Mouse (Mus musculus) lung, adult 18-20 months (tissue): ENCODE results near the gene Gm20388.

ENCODE experiments used
- DNase-seq, 2 experiments: peaks; one replicate each; pipeline ENCODE4 v3.0.0; 2022; ENCODE audit warnings: mixed read lengths in 2 of 2

The Gm20388 gene

DNA sequence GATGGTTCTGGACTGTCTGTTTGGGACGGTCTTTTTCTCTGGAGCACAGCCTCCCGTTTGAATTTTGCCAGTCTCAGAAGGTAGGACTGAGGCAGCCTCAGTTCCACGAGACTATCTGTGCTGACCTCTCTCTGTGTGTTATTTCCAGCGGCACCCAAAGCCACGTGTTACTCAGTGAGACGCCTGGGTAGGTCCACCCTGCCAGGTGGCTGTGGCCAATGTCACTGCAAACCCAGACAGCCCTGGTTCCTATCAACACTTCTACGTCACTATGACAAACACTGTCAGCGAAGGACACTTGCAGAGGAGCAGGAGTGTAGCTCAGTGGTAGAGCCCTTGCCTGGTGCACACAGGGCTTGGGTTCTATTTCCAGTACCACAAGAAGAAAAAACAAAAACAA lies 3381.1 kb downstream of the Gm20388 start:
- no peak for DNase-seq

DNA sequence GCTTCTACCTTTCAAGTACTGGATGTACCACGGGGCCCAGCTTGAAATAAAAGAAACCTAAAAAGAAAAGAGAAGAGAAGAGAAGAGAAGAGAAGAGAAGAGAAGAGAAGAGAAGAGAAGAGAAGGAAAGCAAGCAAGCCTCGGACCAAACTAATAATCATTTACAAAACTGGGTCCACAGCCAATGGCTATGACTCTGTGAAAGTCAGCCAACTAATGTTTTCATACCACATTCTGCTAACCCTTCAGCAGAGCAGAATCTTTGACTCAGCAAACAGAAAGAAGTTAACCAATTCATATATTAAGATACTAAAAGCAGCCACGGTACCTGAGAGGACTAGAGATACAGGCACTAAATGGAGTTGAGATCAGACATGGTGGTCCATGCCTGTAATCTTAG lies 3381.6 kb downstream of the Gm20388 start:
- DNase-seq, result no peak

DNA sequence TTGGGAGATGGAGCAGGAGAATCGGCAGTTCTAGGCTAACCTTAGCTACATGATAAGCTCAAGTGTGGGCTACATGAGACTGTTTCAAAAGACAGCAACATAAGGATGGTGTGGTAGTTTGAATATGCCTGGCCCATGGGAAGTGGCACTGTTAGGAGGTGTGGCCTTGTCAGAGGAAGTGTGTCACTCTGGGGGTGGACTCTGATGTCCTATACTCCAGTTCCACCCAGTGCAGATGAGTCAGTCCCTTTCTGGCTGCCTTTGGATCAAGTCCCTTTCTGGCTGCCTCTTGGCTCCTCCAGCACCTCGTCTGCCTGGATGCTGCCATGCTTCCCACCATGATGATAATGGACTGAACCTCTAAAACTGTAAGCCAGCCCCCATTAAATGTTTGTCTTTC lies 3382.1 kb downstream of the Gm20388 start:
- no peak for DNase-seq

DNA sequence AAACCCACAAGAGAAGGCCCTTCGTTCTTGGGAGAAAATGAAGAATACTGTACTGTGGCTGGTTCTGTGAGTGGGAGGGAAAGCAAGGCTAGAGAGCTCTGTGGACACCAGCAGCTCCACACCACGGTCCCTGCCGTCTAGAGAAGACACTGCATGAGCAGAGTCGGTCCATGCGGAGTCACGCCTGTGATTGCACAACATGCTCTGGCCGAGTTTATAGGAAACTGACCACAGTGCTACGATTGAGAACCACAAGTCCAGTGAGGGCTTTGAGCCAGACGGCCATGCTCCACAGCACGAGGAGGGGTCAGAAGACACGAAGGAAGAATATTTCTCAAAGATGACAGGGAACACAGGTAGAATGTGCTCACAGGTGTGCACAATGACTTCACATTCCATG lies 3387.7 kb downstream of the Gm20388 start:
- DNase-seq, result no peak

DNA sequence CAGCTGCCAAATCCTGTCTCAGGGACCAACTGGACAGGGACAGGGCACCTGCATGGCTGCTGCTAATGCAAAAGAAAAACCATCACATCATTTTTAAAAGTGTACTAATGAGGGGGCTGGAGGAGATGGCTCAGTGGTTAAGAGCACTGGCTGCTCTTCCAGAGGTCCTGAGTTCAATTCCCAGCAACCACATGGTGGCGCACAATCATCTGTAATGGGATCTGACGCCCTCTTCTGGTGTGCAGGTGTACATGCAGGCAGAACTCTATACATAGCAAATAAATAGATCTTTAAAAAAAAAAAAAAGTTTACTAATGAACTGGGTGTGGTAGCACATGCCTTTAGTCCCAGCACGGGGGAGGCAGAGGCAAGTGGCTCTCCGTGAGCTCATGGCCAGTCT lies 3398.1 kb downstream of the Gm20388 start:
- no peak for DNase-seq

DNA sequence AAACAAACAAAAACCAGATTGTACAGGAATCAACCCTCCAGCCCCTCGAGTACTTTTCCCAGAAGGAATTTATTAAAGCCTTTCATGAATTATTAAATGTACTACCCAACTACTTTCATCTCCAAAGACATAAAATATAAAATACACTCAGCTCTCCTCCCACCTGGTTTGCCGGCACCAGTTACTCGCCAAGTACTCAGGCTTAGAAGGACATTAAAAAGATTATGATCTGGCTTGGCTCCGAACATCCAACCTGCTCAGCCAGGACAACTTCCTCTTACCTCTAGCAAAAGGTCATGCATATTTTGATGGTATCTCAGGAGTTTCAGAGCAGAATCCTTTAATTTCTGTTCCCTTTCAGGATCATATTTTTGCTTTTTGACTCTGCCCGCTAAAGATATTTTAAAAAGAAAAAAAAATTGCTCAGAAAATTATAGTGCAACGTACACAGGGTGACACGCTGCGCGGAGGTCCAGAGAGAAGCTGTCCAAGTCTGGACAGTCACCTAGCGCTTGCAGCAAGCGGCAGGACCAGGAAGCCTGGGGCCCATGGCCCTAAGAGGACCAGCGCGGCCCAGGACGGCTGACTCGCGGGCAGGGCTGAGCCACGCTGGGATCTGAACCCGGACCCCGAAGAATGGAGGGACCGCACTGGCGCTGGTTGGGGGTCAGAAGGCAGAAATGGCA lies 3407.3 kb downstream of the Gm20388 start:
- DNase-seq, result no peak

DNA sequence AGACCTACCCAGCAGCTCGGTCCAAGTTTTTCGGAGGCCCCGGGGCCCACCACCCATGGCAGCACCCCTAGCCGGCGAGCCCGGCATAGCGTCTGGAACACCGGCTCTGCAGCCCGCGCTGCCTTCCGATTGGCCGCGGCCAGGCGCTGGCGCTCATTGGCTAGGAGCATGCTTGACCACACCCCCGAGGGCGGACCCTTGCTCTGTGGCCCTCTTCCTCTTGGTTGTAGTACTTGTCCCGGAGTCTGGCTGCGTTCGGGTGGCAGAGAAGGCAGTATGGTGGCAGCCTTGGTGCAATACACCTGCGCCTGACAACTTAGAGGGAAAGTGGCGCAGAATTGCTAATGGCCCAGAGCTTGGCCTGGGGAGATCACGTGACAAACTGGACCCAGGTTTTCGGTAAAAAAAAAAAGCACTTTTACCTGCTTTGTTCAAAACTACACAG lies 3407.8 kb downstream of the Gm20388 start, which contains the start of gene Fanca:
Gene Fanca (minus strand): TSS at position 110 of the 445 bp plus-strand sequence.
- peak; percentile 94 to 95 for DNase-seq

DNA sequence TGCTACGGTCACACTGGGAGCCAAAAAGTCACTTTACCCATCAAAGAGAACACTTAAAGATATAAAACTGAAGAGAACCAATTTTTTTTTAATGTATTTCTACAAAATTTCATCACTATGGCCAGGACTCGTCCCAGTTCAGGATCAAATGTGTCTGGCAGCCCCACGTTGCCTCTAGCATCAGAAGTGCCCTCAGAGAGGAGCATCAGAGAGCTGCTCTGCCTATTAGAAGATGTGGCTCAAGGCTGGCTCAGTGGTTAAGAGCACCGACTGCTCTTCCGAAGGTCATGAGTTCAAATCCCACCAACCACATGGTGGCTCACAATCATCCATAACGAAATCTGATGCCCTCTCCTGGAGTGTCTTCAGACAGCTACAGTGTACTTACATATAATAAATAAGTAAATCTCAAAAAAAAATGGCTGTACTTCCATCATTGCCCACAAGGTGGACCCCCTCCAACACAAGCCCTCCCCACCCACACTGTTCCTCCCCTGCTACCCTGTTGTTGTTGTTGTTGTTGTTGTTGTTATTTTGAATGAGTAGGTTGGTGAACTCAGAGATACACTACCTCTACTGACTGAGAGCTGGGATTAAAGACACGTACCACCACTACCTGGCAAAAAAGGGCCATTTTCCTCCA lies 3409.0 kb downstream of the Gm20388 start:
- DNase-seq, result peak in 1 of 2 experiments; percentile 22

DNA sequence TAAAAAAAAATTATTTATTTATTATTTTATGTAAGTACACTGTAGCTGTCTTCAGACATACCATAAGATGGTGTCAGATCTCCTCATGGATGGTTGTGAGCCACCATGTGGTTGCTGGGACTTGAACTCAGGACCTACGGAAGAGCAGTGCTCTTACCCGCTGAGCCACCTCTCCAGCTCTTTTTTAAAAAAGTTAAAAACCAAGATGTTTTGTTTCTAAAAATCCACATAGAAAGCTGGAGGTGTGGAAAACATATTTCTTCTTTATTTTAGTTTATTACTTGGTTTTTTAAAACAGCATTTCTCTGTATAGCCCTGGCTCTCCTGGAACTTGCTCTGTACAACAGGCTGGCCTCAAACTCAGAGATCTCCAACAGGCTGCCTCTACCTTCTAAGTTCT lies 3417.9 kb downstream of the Gm20388 start:
- no peak for DNase-seq

DNA sequence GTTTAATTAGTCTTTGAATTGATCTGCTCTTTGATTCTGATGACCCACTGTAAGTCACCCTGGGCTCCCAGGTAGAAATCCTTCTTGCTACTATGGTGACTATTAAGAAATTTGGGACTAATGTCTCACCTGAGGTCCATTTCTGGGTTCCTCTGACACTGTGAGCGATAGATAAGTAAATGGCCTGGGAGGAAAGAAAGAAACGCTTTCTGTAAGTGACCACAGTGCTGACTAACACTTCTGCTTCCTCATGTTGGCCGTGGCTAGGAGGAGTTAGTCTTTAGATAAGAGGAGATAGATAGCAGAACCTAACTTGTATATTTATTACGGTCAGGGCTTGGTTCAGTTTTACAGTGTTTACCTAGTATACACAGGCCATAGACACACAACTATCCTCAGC lies 3418.7 kb downstream of the Gm20388 start:
- DNase-seq, result no peak

DNA sequence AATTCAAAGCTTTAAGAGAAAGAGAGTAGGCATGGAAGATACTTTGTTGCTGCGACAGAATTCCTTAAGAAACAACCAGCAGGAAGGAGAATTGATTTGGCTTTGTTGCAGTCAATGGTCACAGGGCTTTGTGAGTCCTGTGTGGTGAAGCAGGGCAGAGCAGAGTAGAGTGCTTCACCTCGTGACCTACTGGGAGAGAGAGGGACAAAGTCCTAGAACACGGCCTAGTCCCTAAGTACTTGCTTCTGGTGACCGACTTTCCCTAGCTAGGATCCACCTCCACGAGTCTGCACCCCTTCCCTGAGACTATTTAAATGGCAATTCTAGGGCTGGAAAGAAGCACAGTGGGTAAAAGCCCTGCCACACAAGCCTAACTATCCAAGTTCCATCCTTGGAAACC lies 3419.3 kb downstream of the Gm20388 start:
- no peak for DNase-seq

DNA sequence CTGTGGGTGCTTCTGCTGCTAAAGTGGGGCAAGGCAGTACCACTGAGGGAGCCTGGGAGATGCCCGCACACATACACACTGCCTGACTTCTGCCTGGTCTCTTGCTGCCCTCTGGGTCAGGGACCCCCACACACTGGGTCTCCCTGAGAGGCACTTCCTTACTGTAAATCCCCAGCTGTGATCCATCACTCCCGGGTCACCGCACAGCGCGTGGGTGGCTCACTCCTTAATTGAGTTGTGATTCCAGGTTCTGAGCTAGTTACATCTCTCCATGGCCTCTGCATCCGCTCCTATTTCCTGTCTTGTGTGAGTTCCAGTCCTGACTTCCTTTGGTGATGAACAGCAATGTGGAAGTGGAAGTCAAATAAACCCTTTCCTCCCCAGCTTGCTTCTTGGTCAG lies 3420.1 kb downstream of the Gm20388 start:
- DNase-seq, result no peak

DNA sequence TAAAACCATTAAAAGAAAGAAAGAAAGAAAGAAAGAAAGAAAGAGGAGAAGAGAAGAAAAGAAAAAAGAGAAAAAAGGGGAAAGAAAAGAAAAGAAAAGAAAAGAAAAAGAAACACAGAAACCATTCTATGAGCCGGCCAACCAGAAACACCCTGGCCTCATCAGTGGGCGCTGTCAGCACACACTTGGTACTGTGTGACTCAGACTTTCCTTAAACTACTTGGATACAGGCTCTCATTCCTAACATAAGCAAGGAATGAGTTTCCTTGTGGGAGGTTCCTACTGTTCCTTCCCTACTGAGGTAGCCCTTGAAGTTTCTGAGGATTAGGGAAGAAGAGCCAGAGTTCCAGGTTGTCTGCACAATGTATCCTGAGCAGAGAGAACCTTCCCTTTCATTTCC lies 3420.7 kb downstream of the Gm20388 start:
- peak in 1 of 2 experiments; percentile 16 for DNase-seq

DNA sequence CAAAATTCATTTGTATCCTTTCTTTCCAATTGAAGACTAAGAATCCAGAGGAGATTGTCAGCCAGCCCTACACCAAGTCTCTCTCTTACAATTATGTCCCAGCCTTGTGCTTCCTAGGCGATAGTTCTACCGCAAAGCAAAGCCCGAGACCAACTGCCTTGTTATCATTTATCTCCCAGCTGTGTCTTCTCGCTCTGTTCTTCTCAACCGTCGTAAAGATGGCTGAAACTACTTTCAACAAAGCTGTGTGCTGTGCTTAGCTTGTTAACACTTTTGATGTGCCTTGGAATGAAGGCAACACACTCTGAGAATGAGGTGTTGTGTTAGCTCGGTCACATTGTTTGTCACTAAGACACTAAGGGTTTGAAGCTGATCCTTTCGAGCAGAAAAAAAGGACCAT lies 3421.2 kb downstream of the Gm20388 start:
- no peak for DNase-seq

DNA sequence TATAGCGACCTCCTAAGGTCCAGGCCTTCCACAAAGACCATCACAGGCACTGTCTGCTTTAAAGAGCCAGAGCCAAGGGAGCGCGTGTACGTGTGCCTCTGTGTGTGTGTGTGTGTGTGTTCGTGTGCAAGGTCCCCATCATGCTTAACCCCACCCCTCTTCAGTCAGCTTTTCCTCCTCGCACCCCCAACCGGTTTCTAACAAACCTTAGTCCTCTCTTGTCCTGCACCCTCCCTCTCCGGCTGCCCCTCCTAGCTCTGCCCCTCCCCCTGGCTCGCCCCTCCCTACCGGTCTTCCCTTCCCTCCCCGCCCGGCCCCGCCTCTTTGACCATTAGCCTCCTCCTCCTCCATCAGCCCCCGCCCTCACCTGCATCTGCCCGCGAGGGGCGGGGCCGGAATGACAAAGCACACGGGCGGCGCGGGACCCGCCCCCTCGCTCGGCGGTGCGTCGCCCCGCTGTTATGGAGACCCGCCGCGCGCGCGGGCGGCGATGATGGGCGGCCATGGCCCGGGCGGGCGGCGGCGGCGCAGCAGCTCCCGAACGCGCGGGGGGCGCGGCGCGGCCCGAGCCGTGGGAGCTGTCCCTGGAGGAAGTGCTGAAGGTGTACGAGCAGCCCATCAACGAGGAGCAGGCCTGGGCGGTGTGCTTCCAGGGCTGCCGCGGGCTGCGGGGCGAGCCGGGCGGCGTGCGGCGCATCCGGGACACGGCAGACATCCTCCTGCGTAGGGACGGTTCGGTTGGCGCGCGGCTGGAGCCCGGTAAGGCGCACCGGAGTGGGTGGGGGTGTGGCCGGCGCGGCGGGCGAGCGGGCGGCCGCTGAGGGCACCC lies 3421.8 kb downstream of the Gm20388 start, which contains the start of gene Spire2:
Gene Spire2 (plus strand): TSS at position 452 of the 829 bp plus-strand sequence.
- peak; percentile 74 to 84 for DNase-seq

DNA sequence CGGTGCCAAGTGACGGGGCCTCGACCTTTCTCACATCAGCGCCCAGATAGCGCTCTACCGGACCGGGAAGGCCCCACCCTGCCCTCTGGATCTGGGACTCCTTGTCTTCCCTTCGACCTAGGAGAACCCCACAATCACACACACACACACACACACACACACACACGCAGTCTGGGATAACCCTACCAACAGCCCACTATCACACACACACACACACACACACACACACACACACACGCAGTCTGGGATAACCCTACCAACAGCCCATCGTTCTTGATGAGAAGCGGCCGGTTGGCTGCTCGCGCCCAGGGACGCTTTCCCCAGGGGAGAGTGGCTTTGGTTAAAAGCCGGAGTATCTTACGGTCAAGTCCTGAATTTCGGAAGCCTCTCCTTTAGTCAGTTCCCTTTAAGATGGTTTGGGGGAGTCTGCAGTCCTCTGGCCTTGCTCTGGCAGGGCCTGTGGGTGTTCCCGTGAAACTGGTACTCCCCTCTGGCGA lies 3422.5 kb downstream of the Gm20388 start:
- no peak for DNase-seq

DNA sequence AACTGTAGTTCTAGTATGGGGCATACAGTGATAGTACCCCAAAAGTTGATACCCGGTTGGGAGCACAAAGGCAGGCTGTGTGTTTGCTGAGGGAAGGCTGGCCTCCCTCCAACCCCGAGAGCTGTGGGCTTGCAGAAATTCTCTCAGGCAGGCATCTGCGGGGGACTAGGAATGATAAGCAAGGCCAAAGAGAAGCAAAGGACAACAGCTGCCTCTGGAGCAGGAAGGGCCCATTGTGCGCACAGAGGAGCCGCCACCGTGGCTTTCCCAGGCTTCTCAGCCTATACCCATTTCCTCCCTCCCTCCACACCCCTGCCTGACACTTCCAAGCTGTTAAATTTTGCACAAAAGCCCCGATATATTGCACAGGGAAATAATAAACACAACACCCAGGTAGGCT lies 3423.2 kb downstream of the Gm20388 start:
- no peak for DNase-seq

DNA sequence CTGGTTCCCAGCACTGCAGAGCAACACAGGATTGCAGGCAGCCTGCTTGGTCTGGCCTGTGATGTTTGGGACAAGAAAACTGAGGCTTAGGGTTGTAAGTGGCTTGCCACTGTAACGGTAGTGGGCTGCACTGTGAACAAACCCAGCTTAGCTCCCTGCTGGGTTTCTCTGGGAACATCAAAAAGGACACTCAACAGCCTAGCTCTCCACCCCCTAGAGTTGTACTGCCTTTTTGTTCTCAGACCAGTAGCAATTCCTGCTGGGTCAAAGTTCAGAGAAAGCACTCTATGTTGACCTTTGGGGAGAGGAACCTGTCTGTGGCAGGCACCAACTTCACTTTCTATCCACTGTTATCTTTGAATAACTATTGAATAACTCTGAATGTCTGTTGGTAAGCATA lies 3423.8 kb downstream of the Gm20388 start:
- no peak for DNase-seq

DNA sequence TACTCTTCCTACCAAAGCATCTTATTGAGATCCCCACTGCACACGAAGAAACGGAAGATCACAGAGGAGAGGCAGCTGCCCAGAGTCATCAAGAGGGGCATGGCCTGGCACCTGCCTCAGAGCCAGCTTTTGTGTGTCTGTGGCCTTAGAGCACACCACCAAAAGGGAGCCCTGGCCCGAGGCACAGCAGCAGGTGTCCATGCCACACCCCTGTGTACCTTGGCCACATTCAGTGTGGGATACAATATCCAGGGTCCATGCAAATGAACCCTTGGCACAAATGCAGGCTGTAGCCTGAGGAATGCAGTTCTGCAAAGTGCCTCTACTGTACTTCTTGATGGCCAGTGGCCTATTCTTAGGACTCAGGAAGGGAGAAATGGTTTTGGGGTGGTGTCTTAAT lies 3426.8 kb downstream of the Gm20388 start:
- DNase-seq, result peak; percentile 17 to 50

DNA sequence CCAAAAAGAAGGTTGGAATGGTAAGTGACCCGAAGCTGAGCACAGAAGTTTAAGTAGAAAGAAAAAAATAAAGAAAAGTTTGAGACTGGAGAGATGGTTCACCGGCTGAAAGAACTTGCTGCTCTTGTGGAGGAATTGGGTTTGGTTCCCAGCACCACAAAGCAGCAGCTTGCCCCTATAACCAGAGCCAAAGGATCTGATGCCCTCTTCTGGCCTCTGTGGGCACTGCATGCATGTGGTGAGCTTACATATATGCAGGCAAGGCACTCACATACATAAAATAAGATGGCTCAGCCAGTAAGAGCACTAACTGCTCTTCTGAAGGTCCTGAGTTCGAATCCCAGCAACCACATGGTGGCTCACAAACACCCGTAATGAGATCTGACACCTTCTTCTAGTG lies 3429.4 kb downstream of the Gm20388 start:
- DNase-seq, result no peak

DNA sequence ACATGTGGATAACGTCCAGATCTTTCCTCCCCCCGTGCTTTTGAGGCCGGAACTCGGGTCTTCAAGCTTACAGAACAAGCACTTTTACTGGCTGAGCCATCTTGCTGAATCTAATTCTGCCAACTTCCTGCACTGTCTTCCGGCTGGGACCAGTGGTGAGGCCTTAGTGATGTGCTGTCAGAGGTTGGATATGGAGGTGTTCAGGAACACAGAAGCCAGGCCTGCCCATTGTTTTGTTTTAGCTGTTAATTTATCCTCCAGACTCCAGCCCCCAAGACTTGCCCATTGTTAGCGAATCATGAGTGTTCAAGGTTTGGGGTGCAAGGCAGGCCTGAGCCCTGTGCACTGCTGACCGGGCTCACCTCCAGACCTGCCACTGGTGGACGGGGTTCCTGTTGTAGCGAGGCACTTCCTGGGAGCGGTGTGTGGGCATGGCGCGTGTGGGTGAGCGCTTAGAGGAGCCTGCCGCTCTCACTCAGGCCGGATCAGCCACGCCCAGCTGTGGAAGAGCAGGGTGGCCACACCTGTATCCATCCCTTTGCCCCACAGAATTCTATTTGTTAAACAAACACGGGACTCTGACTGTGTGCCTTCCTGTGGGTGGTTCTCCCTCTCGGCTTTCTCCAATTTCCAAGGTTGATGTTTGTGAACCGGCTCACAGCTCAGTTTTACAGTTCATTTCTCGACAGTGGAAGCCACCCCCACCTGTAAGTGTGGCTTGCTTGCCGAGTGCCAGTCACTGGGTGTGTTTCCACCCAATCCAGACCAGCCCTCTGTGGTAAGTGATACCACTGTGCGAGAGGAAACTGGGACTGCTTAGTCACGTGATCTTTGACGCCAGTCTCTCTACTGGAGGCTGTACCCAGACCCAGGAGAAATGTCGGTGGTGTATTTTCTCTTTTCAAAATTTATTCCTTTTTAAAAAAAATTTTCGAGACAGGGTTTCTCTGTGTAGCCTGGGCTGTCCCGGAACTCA lies 3430.7 kb downstream of the Gm20388 start:
- DNase-seq, result peak in 1 of 2 experiments; percentile 46

DNA sequence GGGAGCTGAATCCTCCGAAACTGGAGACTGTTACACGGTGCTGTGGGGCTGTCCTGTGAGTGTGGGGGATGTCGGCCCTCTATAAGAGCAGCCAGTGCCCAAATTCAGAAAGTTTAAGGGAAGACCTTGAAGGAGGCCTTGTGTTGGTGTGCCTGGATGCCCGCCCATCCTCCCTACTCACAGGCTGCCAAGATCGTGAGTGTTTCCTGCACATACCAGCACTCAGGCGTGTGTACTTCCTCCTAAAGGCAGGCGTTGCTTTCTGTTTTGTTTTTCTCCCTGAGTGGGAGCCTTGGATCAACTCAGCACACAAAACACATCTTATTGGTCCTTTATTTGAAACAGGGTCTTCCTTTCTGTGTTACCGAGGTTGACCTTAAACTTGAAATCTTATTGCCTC lies 3431.6 kb downstream of the Gm20388 start:
- peak in 1 of 2 experiments; percentile 21 for DNase-seq
